Mouse (Mus musculus): ENCODE data around the gene Nav2. TPM values are rescaled to one million over a fixed set of nuclear protein-coding genes. Genes with fewer than 3 reads are reported as not detected.

Gene Nav2
- total and polyA plus RNA-seq, 3 experiments: 20.4 to 49.9 (median 34.4) TPM

DNA sequence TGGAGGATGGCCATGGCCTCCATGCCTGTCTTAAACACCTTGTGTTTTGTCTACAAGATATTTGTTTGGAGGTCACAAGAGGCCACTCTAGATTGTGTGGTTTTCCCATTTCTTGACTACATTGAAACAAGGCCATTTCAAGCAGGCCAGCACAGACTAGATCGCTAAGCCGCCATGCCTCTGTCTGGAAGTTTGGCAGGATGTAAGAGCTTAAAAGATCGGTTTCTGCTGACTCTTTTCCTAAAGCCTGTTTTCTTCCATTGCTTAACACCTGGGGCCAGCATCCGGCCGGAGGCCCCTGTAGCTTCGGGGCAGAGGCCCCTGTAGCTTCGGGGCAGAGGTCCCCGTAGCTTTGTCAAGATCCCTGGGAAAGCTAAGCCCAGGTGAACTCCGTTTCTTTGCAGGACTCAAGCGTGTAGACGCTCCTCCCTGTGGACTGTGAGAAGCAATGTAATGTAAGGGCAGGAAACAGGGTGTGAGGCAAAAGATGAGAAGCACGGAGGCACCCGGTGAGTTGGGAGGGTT lies 434.1 kb downstream of the Nav2 start:
- Histone ChIP-seq H3K9ac (ENCODE audit: low read depth, low read length) (no peak overlapping the region), H3K27ac (peak overlapping the region; percentile 57), H3K27me3 (ENCODE audit: control insufficient read depth, insufficient read depth, low read length) (no peaks in the 10 kb centered on the region), H3K4me3 (peak overlapping the region; percentile 30; the same call in 1 of the 2 replicates), H3K4me1 (ENCODE audit: control insufficient read depth, insufficient read depth, low read length) (peaks cover 10% of the 10 kb centered on the region), H3K36me3 (ENCODE audit: control insufficient read depth, insufficient read depth, low read length) (no peaks in the 10 kb centered on the region), H3K79me2 (replicated peaks; ENCODE audit: control insufficient read depth, insufficient read depth, low read length) (no peaks in the 10 kb centered on the region)
- intact Hi-C loops (cut with DNase I): loop anchor here (2.0 to 5.0 kb wide), 3 partner anchors 40 to 65 kb away; no protein-coding TSS in a partner anchor
- TF ChIP-seq CTCF (IDR thresholded peaks at IDR 0.05): no peak
- TF ChIP-seq EP300 (IDR thresholded peaks at IDR 0.05; ENCODE audit: insufficient read depth, low read depth, low read length): no peak
- TF ChIP-seq POLR2A (IDR thresholded peaks at IDR 0.05; ENCODE audit: insufficient read depth, low read depth, low read length): no peak
- DNase-seq: no peak
- 26% methylated on average over 13 of the region's 13 CpGs for WGBS

GRCm38 (mm10) chr7:49343081-49343600 lies 434.6 kb downstream of the Nav2 start:
- no peak for TF ChIP-seq POLR2A (IDR thresholded peaks at IDR 0.05; ENCODE audit: insufficient read depth, low read depth, low read length)
- TF ChIP-seq CTCF (IDR thresholded peaks at IDR 0.05): peak; percentile 29
- TF ChIP-seq EP300 (IDR thresholded peaks at IDR 0.05; ENCODE audit: insufficient read depth, low read depth, low read length): no peak
- intact Hi-C loops (cut with DNase I): loop anchor here (2.0 to 5.0 kb wide), 3 partner anchors 41 to 66 kb away; no protein-coding TSS in a partner anchor
- H3K79me2 ChIP-seq (replicated peaks; ENCODE audit: control insufficient read depth, insufficient read depth, low read length): no peaks in the 10 kb centered on the region
- H3K9ac ChIP-seq (ENCODE audit: low read depth, low read length): 0 out of 2 replicates have a peak overlapping the region, but pooled peaks have one; percentile 43
- no peaks in the 10 kb centered on the region for H3K27me3 ChIP-seq (ENCODE audit: control insufficient read depth, insufficient read depth, low read length)
- peaks cover 10% of the 10 kb centered on the region for H3K4me1 ChIP-seq (ENCODE audit: control insufficient read depth, insufficient read depth, low read length)
- peak overlapping the region; percentile 30; the same call in 1 of the 2 replicates for H3K4me3 ChIP-seq
- H3K36me3 ChIP-seq (ENCODE audit: control insufficient read depth, insufficient read depth, low read length): no peaks in the 10 kb centered on the region
- peak; percentile 36 to 57 for DNase-seq
- peak overlapping the region; percentile 57 for H3K27ac ChIP-seq
- 18% methylated on average over 16 of the region's 16 CpGs for WGBS

DNA sequence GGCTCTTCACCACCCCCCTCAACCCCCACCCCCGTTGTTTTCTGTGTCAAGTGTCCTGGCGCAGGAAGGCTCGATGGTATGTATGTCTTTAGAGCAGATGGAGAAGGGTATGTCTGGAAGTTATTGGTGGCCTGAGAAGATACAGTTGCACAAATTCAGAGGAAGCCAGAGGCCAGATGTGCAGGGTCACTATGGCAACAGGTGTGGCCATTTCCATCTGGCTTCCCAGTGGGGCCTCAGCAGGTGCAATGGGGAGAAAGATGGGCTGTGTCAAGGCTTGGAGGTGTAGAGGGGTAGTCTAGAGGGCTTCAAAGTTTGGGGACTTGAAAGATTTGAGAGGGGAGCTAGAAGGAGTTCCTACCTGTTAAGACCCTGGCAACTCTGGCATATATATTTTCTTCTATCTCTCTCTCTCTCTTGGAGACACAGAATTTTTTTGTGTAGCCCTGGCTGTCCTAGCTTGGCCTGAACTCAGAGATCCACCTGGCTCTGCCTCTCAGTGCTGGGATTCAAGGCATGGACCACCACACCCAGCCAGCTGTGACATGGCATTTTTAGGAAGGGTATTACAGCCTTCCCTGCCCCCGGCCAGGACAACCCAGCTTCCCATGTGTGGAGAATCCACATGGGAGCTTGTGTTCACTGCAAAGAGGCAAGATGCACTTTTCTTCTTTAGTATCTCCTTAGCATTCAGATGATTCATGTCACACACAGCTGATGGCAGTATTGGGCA lies 435.4 kb downstream of the Nav2 start:
- no peak for TF ChIP-seq EP300 (IDR thresholded peaks at IDR 0.05; ENCODE audit: insufficient read depth, low read depth, low read length)
- no peak for TF ChIP-seq POLR2A (IDR thresholded peaks at IDR 0.05; ENCODE audit: insufficient read depth, low read depth, low read length)
- no peak for TF ChIP-seq CTCF (IDR thresholded peaks at IDR 0.05)
- no peaks in the 10 kb centered on the region for H3K79me2 ChIP-seq (replicated peaks; ENCODE audit: control insufficient read depth, insufficient read depth, low read length)
- no peaks in the 10 kb centered on the region for H3K27me3 ChIP-seq (ENCODE audit: control insufficient read depth, insufficient read depth, low read length)
- H3K27ac ChIP-seq: peak overlapping the region; percentile 57; the same call in 1 of the 2 replicates
- intact Hi-C loops (cut with DNase I): loop anchor here (2.0 to 5.0 kb wide), 3 partner anchors 42 to 67 kb away; no protein-coding TSS in a partner anchor
- 61% methylated on average over 4 of the region's 4 CpGs for WGBS
- DNase-seq: no peak
- H3K4me1 ChIP-seq (ENCODE audit: control insufficient read depth, insufficient read depth, low read length): peaks cover 10% of the 10 kb centered on the region
- no peak overlapping the region for H3K4me3 ChIP-seq
- no peak overlapping the region for H3K9ac ChIP-seq (ENCODE audit: low read depth, low read length)
- H3K36me3 ChIP-seq (ENCODE audit: control insufficient read depth, insufficient read depth, low read length): no peaks in the 10 kb centered on the region

DNA sequence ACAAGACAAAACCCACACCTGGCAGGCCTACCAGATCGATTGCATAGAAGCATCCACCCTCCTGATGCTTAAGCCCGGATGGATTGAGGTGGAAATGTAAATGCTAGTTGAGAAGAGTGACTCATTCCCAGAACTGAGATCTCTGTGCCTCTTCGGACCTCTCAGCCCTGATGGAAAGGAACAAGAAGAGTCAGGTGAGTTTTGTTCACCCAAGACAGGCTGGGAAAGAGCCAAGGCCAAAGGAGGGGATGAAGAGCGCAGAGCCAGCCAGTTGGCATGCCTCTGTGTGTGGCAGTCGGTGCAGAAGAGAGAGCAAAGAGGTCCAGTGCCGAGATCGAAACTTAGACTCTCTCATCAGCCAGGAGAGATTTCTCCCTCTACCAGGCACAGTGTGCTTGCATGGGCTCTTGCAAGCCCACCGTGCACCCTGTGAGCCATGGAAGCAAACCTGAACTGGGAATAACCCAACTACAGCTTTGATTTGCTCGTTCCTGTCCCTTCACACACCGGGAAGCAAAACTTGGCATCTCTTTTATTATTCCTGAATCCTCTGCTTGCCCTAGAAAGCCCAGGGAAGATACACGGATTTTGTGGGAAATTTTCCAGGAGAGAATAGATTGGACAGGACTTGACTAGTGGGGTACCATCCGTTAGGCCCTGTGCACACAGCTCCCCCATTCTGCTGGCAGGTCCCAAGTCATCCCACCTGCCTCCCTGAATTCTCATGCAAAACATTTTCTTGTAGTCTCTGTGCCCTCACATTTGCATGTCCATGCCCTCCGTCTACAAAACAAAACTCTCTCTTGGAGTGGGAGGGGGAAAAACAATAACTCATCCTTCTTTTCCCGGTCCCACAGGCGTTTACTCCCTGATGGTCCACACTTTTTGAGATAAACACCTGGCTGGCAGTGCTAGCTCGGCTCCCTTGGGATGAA lies 439.1 kb downstream of the Nav2 start:
- Histone ChIP-seq H3K79me2 (replicated peaks; ENCODE audit: control insufficient read depth, insufficient read depth, low read length) (no peaks in the 10 kb centered on the region), H3K9ac (ENCODE audit: low read depth, low read length) (no peak overlapping the region), H3K4me3 (no peak overlapping the region), H3K36me3 (ENCODE audit: control insufficient read depth, insufficient read depth, low read length) (no peaks in the 10 kb centered on the region), H3K27me3 (ENCODE audit: control insufficient read depth, insufficient read depth, low read length) (no peaks in the 10 kb centered on the region), H3K27ac (no peak overlapping the region), H3K4me1 (ENCODE audit: control insufficient read depth, insufficient read depth, low read length) (peaks cover 3% of the 10 kb centered on the region; the same call in 1 of the 2 replicates)
- no peak for TF ChIP-seq EP300 (IDR thresholded peaks at IDR 0.05; ENCODE audit: insufficient read depth, low read depth, low read length)
- DNase-seq: peak in 1 of 2 experiments; percentile 52
- WGBS: 46% methylated on average over 16 of the region's 16 CpGs
- intact Hi-C loops (cut with DNase I): no loop called here

DNA sequence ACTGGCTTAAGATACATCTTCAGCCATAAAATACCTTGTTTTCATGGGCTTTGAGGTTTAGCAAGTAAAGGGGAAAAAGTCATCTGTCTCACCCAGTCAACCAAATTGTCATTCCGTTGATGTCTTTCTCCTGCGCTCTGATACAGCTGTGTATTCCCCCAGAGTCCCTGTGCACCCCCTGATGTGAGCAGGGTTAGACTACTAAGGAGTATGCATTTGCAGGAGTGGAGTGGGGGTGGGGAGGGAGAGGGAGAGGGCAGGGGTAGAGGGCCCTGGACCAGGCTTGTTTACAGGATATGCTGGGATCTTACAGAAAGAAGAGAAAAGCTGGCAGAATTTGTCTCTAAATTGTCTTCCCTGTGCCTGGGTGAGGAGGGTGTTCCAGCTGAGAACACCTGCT lies 440.1 kb downstream of the Nav2 start:
- intact Hi-C loops (cut with DNase I): no loop called here
- 59% methylated on average over 2 of the region's 2 CpGs for WGBS
- Histone ChIP-seq H3K9ac (ENCODE audit: low read depth, low read length) (no peak overlapping the region), H3K4me1 (ENCODE audit: control insufficient read depth, insufficient read depth, low read length) (peaks cover 3% of the 10 kb centered on the region; the same call in 1 of the 2 replicates), H3K27ac (no peak overlapping the region), H3K4me3 (no peak overlapping the region), H3K27me3 (ENCODE audit: control insufficient read depth, insufficient read depth, low read length) (no peaks in the 10 kb centered on the region), H3K36me3 (ENCODE audit: control insufficient read depth, insufficient read depth, low read length) (no peaks in the 10 kb centered on the region), H3K79me2 (replicated peaks; ENCODE audit: control insufficient read depth, insufficient read depth, low read length) (no peaks in the 10 kb centered on the region)
- no peak for DNase-seq
- no peak for TF ChIP-seq CTCF (IDR thresholded peaks at IDR 0.05)
- no peak for TF ChIP-seq POLR2A (IDR thresholded peaks at IDR 0.05; ENCODE audit: insufficient read depth, low read depth, low read length)
- TF ChIP-seq EP300 (IDR thresholded peaks at IDR 0.05; ENCODE audit: insufficient read depth, low read depth, low read length): no peak

Data from heart, adult 2 months (tissue).